10 mouse cellular contexts compared by ENCODE assay signal in the genomic region with DNA sequence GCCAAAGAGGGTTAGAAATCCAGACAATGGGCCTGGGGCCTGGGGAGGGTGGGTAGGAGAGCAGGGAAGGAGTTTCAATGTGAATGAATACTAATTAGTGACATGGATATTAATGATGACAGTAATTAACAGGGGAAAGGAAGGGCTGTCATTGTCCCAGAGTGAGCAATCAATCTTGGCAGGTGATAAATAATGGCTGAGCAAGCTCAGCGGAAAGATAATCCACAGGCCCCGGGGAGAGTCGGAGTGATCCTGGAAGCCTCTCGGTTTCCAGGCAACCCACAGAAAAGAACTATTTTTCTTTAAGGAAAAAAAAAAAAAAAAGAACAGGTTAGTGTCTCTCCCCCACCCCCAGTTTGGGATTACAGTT.
DNase-seq lines count a peak whose midpoint lies in the region; ATAC-seq and TF ChIP-seq lines count a peak whose summit lies in the region.
"Had no signal": no experiment of that assay in that cellular context is flagged by ENCODE, and none has a peak within 500 bp of the region (broad histone marks: within the 10 kb centered on the region; RNA-seq: fewer than 3 reads in every experiment).

No protein-coding gene starts in this region.

- H3K4me3 ChIP-seq in midbrain, embryonic 10.5 days = peak overlapping the region; percentile 27; the same call in 1 of the 2 replicates
- H3K4me3 ChIP-seq in thymus, adult 2 months (ENCODE audit: control insufficient read depth, insufficient read depth, low read length) = no peak overlapping the region

- WGBS in midbrain, embryonic 10.5 days = 33% methylated on average over 4 of the region's 4 CpGs
- WGBS in thymus, adult 2 months = 86% methylated on average over 4 of the region's 4 CpGs

- no peak for TF ChIP-seq POLR2A in thymus, adult 2 months (IDR thresholded peaks at IDR 0.05; ENCODE audit: control insufficient read depth, extremely low read depth, insufficient read depth, low read length, poor library complexity)

- peaks cover 25% of the 10 kb centered on the region for H3K4me1 ChIP-seq in midbrain, embryonic 10.5 days
- no peaks in the 10 kb centered on the region for H3K4me1 ChIP-seq in thymus, adult 2 months (replicated peaks; ENCODE audit: control insufficient read depth, insufficient read depth, low read length)

- peaks cover 29% of the 10 kb centered on the region for H3K27me3 ChIP-seq in midbrain, embryonic 10.5 days (ENCODE audit: low read depth, poor library complexity, severe bottlenecking)
- no peaks in the 10 kb centered on the region for H3K27me3 ChIP-seq in thymus, adult 2 months (ENCODE audit: control insufficient read depth, insufficient read depth, low read length)

- no peaks in the 10 kb centered on the region for H3K36me3 ChIP-seq in midbrain, embryonic 10.5 days
- H3K36me3 ChIP-seq in thymus, adult 2 months (ENCODE audit: control insufficient read depth, insufficient read depth, low read length) = no peaks in the 10 kb centered on the region
- H3K36me3 ChIP-seq: G1E had no signal

- DNase-seq in cerebellum, postnatal 10 days = peak; percentile 35 to 48
- peak; percentile 27 to 42 for DNase-seq in right cerebral cortex, postnatal 10 days (ENCODE audit: low spot score in 2 of 2)
- no peak for DNase-seq in right cerebral cortex, postnatal 36 days (ENCODE audit: low spot score in 2 of 2)
- DNase-seq in midbrain, embryonic 10.5 days (ENCODE audit: low spot score) = peak; percentile 34
- no peak for DNase-seq in urinary bladder, postnatal 36 days (ENCODE audit: low spot score in 2 of 2)
- no peak for DNase-seq in thymus, adult 2 months
- DNase-seq in cerebellum, adult 8-10 months = no peak

- H3K27ac ChIP-seq in midbrain, embryonic 10.5 days (replicated peaks) = peak overlapping the region; percentile 66
- H3K27ac ChIP-seq in thymus, adult 2 months (ENCODE audit: control insufficient read depth, insufficient read depth, low read length) = no peak overlapping the region
- H3K27ac ChIP-seq: macrophage had no signal

- no peaks in the 10 kb centered on the region for H3K9me3 ChIP-seq in midbrain, embryonic 10.5 days (replicated peaks)
- H3K9me3 ChIP-seq: G1E had no signal

- no peak for TF ChIP-seq CTCF in thymus, adult 2 months (IDR thresholded peaks at IDR 0.05; ENCODE audit: borderline replicate concordance, control insufficient read depth, extremely low read depth, insufficient read depth, low read length, poor library complexity)

- ATAC-seq in cerebellum, adult (ENCODE audit: insufficient number of reproducible peaks, low FRiP score, low TSS enrichment) = no peak

Comparison
In these comparisons a context has a peak if more than half of its experiments do, and no peak if none do; other contexts are left out.
1. DNase-seq: peak in cerebellum, postnatal 10 days (2 of 2), right cerebral cortex, postnatal 10 days (2 of 2) and midbrain, embryonic 10.5 days (single experiment); none in right cerebral cortex, postnatal 36 days (0 of 2), urinary bladder, postnatal 36 days (0 of 2), thymus, adult 2 months (single experiment) and cerebellum, adult 8-10 months (single experiment).